Mouse (Mus musculus) embryonic facial prominence, embryonic 10.5 days (tissue): ENCODE data around the gene Snrpc. TPM values are rescaled to one million over a fixed set of nuclear protein-coding genes. Genes with fewer than 3 reads are reported as not detected.

Experiments used
- DNase-seq: peaks from one replicate; pipeline ENCODE4 v3.0.0-alpha.2; 2017; ENCODE audit warnings: low spot score
- H3K27ac ChIP-seq: fragments of 300-500 bp; sonication (generic); replicated peaks from 2 replicates; pipeline ENCODE4 v1.5.1; 2016; ENCODE audit warnings: mild to moderate bottlenecking
- H3K27me3 ChIP-seq: fragments of 300-500 bp; sonication (generic); replicated peaks from 2 replicates; pipeline ENCODE4 v1.6.1; 2016; ENCODE audit warnings: low read depth, mild to moderate bottlenecking; ENCODE audit not compliant: poor library complexity, severe bottlenecking
- H3K36me3 ChIP-seq: fragments of 300-500 bp; sonication (generic); replicated peaks from 2 replicates; pipeline ENCODE4 v1.6.1; 2016; ENCODE audit warnings: mild to moderate bottlenecking, moderate library complexity
- H3K4me1 ChIP-seq: fragments of 300-500 bp; sonication (generic); 2 replicates; pipeline ENCODE4 v1.6.1; 2016
- H3K4me3 ChIP-seq: fragments of 300-500 bp; sonication (generic); 2 replicates; pipeline ENCODE4 v1.5.1; 2016; ENCODE audit warnings: mild to moderate bottlenecking, moderate library complexity
- H3K9me3 ChIP-seq: fragments of 300-500 bp; sonication (generic); 2 replicates; pipeline ENCODE4 v1.6.1; 2016; ENCODE audit warnings: mild to moderate bottlenecking
- WGBS: fragments of 180-500 bp; shearing (Covaris S2); methylation state at CpG from one replicate; pipeline ENCODE4 v1.1.7; 2016; 5-methylcytosine and 5-hydroxymethylcytosine counted together
- polyA plus RNA-seq: library from polyadenylated mRNA; unstranded; fragments of >200 nt; fragmentation: Nextera tagmentation; extraction: Ambion mirVana; gene quantifications from 2 replicates; pipeline ENCODE4 v1.2.1, GENCODE M21; 2016

The Snrpc gene
- polyA plus RNA-seq, 1 experiment from 2014 or later, result 414 TPM

GRCm38 (mm10) chr17:27821407-27822338, 16.3 kb upstream of the Snrpc start:
- H3K27ac ChIP-seq, result peak overlapping the region; percentile 93
- peaks cover 48% of the 10 kb centered on the region for H3K4me1 ChIP-seq
- peak overlapping the region; percentile 100 for H3K4me3 ChIP-seq
- no peaks in the 10 kb centered on the region for H3K9me3 ChIP-seq
- H3K36me3 ChIP-seq, result no peaks in the 10 kb centered on the region
- H3K27me3 ChIP-seq, result no peaks in the 10 kb centered on the region
- 73% methylated on average over 9 of the region's 9 CpGs for WGBS
- no peak for DNase-seq

GRCm38 (mm10) chr17:27823142-27823905, 14.6 kb upstream of the Snrpc start:
- peaks cover 50% of the 10 kb centered on the region for H3K4me1 ChIP-seq
- H3K27me3 ChIP-seq, result no peaks in the 10 kb centered on the region
- no peak for DNase-seq
- no peaks in the 10 kb centered on the region for H3K9me3 ChIP-seq
- WGBS, result 78% methylated on average over 9 of the region's 9 CpGs
- no peak overlapping the region for H3K27ac ChIP-seq
- no peak overlapping the region for H3K4me3 ChIP-seq
- no peaks in the 10 kb centered on the region for H3K36me3 ChIP-seq

- no peaks in the 10 kb centered on the region for H3K36me3 ChIP-seq
- H3K4me1 ChIP-seq, result peaks cover 36% of the 10 kb centered on the region
- DNase-seq, result no peak
- H3K27ac ChIP-seq, result no peak overlapping the region
- WGBS, result 74% methylated on average over 1 of the region's 1 CpGs
- no peak overlapping the region for H3K4me3 ChIP-seq
- H3K27me3 ChIP-seq, result no peaks in the 10 kb centered on the region
- no peaks in the 10 kb centered on the region for H3K9me3 ChIP-seq
Measured at GRCm38 (mm10) chr17:27824941-27825340, 13.0 kb upstream of the Snrpc start.

- H3K27me3 ChIP-seq, result no peaks in the 10 kb centered on the region
- no peaks in the 10 kb centered on the region for H3K9me3 ChIP-seq
- no peaks in the 10 kb centered on the region for H3K36me3 ChIP-seq
- peaks cover 36% of the 10 kb centered on the region for H3K4me1 ChIP-seq
- no peak overlapping the region for H3K27ac ChIP-seq
- no peak overlapping the region; the same call in 1 of the 2 replicates for H3K4me3 ChIP-seq
- WGBS, result 31% methylated on average over 3 of the region's 3 CpGs
- DNase-seq, result no peak
Measured at GRCm38 (mm10) chr17:27825539-27825938, 12.4 kb upstream of the Snrpc start.

GRCm38 (mm10) chr17:27825984-27826905, 11.7 kb upstream of the Snrpc start:
- Histone ChIP-seq H3K36me3 (no peaks in the 10 kb centered on the region), H3K4me3 (peak overlapping the region; percentile 52), H3K27ac (peak overlapping the region; percentile 81), H3K9me3 (no peaks in the 10 kb centered on the region), H3K27me3 (no peaks in the 10 kb centered on the region), H3K4me1 (peaks cover 30% of the 10 kb centered on the region)
- 2% methylated on average over 22 of the region's 22 CpGs for WGBS
- DNase-seq, result peak; percentile 84

GRCm38 (mm10) chr17:27826908-27827383, 11.0 kb upstream of the Snrpc start:
- peak overlapping the region; percentile 81 for H3K27ac ChIP-seq

GRCm38 (mm10) chr17:27827511-27827910, 10.4 kb upstream of the Snrpc start:
- Histone ChIP-seq H3K4me1 (peaks cover 26% of the 10 kb centered on the region), H3K9me3 (no peaks in the 10 kb centered on the region), H3K36me3 (no peaks in the 10 kb centered on the region), H3K27ac (peak overlapping the region; percentile 81; the same call in 1 of the 2 replicates), H3K27me3 (no peaks in the 10 kb centered on the region), H3K4me3 (peak overlapping the region; percentile 52)
- 30% methylated on average over 6 of the region's 6 CpGs for WGBS
- no peak for DNase-seq

More at GRCm38 (mm10) chr17:27826908-27827383, 11.0 kb upstream of the Snrpc start:
- H3K27me3 ChIP-seq, result no peaks in the 10 kb centered on the region
- H3K4me1 ChIP-seq, result peaks cover 26% of the 10 kb centered on the region
- no peaks in the 10 kb centered on the region for H3K9me3 ChIP-seq
- no peaks in the 10 kb centered on the region for H3K36me3 ChIP-seq
- 0% methylated on average over 9 of the region's 9 CpGs for WGBS
- peak; percentile 60 for DNase-seq
- H3K4me3 ChIP-seq, result peak overlapping the region; percentile 52

- 49% methylated on average over 7 of the region's 7 CpGs for WGBS
- H3K9me3 ChIP-seq, result no peaks in the 10 kb centered on the region
- DNase-seq, result no peak
Measured at GRCm38 (mm10) chr17:27830411-27830810, 7.5 kb upstream of the Snrpc start.

GRCm38 (mm10) chr17:27839469-27840252, 1.7 kb downstream of the Snrpc start:
- Histone ChIP-seq H3K4me3 (peak overlapping the region; percentile 88), H3K36me3 (peaks cover 34% of the 10 kb centered on the region), H3K27ac (peak overlapping the region; percentile 89), H3K27me3 (no peaks in the 10 kb centered on the region), H3K4me1 (peaks cover 11% of the 10 kb centered on the region), H3K9me3 (no peaks in the 10 kb centered on the region)
- peak; percentile 96 for DNase-seq
- 3% methylated on average over 35 of the region's 35 CpGs for WGBS

More at GRCm38 (mm10) chr17:27830411-27830810, 7.5 kb upstream of the Snrpc start:
- Histone ChIP-seq H3K27me3 (peaks cover 3% of the 10 kb centered on the region; the same call in 1 of the 2 replicates), H3K36me3 (no peaks in the 10 kb centered on the region), H3K27ac (no peak overlapping the region), H3K4me3 (no peak overlapping the region), H3K4me1 (peaks cover 22% of the 10 kb centered on the region)

GRCm38 (mm10) chr17:27848351-27848750, 10.4 kb downstream of the Snrpc start:
- Histone ChIP-seq H3K27ac (no peak overlapping the region), H3K9me3 (no peaks in the 10 kb centered on the region), H3K4me3 (no peak overlapping the region), H3K27me3 (no peaks in the 10 kb centered on the region), H3K4me1 (no peaks in the 10 kb centered on the region), H3K36me3 (peaks cover 99% of the 10 kb centered on the region)
- 88% methylated on average over 1 of the region's 1 CpGs for WGBS
- DNase-seq, result no peak

GRCm38 (mm10) chr17:27851076-27851475, 13.1 kb downstream of the Snrpc start:
- Histone ChIP-seq H3K27me3 (no peaks in the 10 kb centered on the region), H3K9me3 (no peaks in the 10 kb centered on the region), H3K4me3 (no peak overlapping the region), H3K27ac (no peak overlapping the region), H3K36me3 (peaks cover 91% of the 10 kb centered on the region), H3K4me1 (no peaks in the 10 kb centered on the region)
- 82% methylated on average over 3 of the region's 3 CpGs for WGBS
- no peak for DNase-seq
